Mouse (Mus musculus): ENCODE measurements around the gene Rap1a. TPM values are rescaled to one million over a fixed set of nuclear protein-coding genes. Genes with fewer than 3 reads are reported as not detected.

Rap1a gene
- polyA plus RNA-seq, 1 experiment = 150 TPM

- TF ChIP-seq POLR2A (IDR thresholded peaks at IDR 0.05; ENCODE audit: low read depth, low read length) = no peak
- TF ChIP-seq CTCF (IDR thresholded peaks at IDR 0.05; ENCODE audit: borderline replicate concordance, insufficient read depth, low read length) = no peak
- no peak overlapping the region for H3K27ac ChIP-seq (ENCODE audit: insufficient read depth, low read length)
- H3K4me1 ChIP-seq (ENCODE audit: control insufficient read depth, insufficient read depth, low read length) = no peaks in the 10 kb centered on the region
- H3K4me3 ChIP-seq (ENCODE audit: insufficient read depth, low read length) = no peak overlapping the region
Measured at GRCm38 (mm10) chr3:105770836-105771235, 30.3 kb downstream of the Rap1a start.

DNA sequence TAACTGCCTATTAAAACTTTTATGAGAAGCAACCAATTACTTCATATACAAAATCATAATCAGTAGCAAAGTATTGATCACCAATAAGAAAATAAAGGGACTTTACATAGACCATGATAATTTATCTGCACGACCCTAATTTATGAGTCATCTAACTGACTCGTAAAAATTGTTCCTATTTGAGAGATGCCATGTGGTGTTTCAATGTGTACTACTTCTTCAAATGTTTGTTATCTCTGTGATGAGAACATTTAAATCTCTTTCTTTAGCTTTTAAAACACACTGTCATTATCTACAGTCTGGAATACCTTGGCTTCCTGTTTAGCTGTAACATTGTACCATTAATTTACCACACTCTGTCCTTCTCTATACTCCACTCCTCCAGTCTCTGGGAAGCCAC is 31.8 kb downstream of the Rap1a start:
- TF ChIP-seq CTCF (IDR thresholded peaks at IDR 0.05; ENCODE audit: borderline replicate concordance, insufficient read depth, low read length) = no peak
- Histone ChIP-seq H3K27ac (ENCODE audit: insufficient read depth, low read length) (no peak overlapping the region), H3K4me3 (ENCODE audit: insufficient read depth, low read length) (no peak overlapping the region), H3K4me1 (ENCODE audit: control insufficient read depth, insufficient read depth, low read length) (no peaks in the 10 kb centered on the region)

GRCm38 (mm10) chr3:105768529-105768928 is 32.6 kb downstream of the Rap1a start:
- Histone ChIP-seq H3K27ac (ENCODE audit: insufficient read depth, low read length) (no peak overlapping the region), H3K4me1 (ENCODE audit: control insufficient read depth, insufficient read depth, low read length) (peaks cover under 1% of the 10 kb centered on the region; the same call in 1 of the 2 replicates), H3K4me3 (ENCODE audit: insufficient read depth, low read length) (no peak overlapping the region)
- TF ChIP-seq POLR2A (IDR thresholded peaks at IDR 0.05; ENCODE audit: low read depth, low read length) = no peak
- TF ChIP-seq CTCF (IDR thresholded peaks at IDR 0.05; ENCODE audit: borderline replicate concordance, insufficient read depth, low read length) = no peak

GRCm38 (mm10) chr3:105763132-105763851 is 37.8 kb downstream of the Rap1a start:
- TF ChIP-seq CTCF (IDR thresholded peaks at IDR 0.05; ENCODE audit: borderline replicate concordance, insufficient read depth, low read length) (no peak), POLR2A (IDR thresholded peaks at IDR 0.05; ENCODE audit: low read depth, low read length) (no peak)
- Histone ChIP-seq H3K27ac (ENCODE audit: insufficient read depth, low read length) (no peak overlapping the region), H3K4me1 (ENCODE audit: control insufficient read depth, insufficient read depth, low read length) (peaks cover 4% of the 10 kb centered on the region; the same call in 1 of the 2 replicates), H3K4me3 (ENCODE audit: insufficient read depth, low read length) (no peak overlapping the region)

GRCm38 (mm10) chr3:105760063-105760462 is 41.1 kb downstream of the Rap1a start:
- H3K4me3 ChIP-seq (ENCODE audit: insufficient read depth, low read length) = no peak overlapping the region
- peaks cover 4% of the 10 kb centered on the region; the same call in 1 of the 2 replicates for H3K4me1 ChIP-seq (ENCODE audit: control insufficient read depth, insufficient read depth, low read length)
- H3K27ac ChIP-seq (ENCODE audit: insufficient read depth, low read length) = no peak overlapping the region
- no peak for TF ChIP-seq POLR2A (IDR thresholded peaks at IDR 0.05; ENCODE audit: low read depth, low read length)
- TF ChIP-seq CTCF (IDR thresholded peaks at IDR 0.05; ENCODE audit: borderline replicate concordance, insufficient read depth, low read length) = no peak

DNA sequence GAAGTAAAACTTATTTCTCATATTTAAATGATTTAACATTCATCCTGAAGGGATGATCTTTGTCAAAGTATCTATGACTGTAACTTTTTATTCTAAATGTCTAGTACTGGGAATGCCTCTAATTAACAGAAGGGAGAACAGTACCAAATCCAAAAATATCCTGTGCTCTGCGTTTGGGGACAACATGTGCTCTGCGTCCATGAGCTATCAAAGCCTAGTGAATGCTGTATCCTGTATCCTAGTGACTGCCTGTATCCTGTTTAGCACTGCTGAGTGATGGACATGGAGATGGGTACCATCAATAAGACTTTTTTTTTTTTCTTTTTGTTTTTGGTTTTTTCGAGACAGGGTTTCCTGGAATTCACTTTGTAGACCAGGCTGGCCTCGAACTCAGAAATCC is 42.5 kb downstream of the Rap1a start:
- TF ChIP-seq POLR2A (IDR thresholded peaks at IDR 0.05; ENCODE audit: low read depth, low read length) = no peak
- TF ChIP-seq CTCF (IDR thresholded peaks at IDR 0.05; ENCODE audit: borderline replicate concordance, insufficient read depth, low read length) = no peak
- Histone ChIP-seq H3K27ac (ENCODE audit: insufficient read depth, low read length) (no peak overlapping the region), H3K4me1 (ENCODE audit: control insufficient read depth, insufficient read depth, low read length) (peaks cover 4% of the 10 kb centered on the region; the same call in 1 of the 2 replicates), H3K4me3 (ENCODE audit: insufficient read depth, low read length) (no peak overlapping the region)

DNA sequence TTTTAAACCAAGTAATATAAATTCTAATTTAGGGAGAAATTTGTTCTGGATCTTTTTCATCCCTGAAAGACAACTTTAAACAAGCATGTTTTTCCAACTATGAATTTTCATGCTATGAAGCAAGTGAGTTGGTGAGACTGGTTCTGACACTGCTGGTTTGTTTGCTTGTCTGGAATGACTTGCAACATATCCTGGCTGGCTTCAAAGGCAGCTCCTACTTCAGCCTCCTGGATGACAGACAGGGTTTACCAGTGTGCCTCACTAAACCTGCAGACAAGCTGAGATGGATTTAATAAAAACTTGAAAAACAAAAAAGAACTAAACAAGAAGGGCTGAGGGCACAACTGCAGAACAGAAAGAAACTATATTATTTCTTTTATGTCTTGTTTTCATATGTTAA is 43.0 kb downstream of the Rap1a start:
- TF ChIP-seq CTCF (IDR thresholded peaks at IDR 0.05; ENCODE audit: borderline replicate concordance, insufficient read depth, low read length) = no peak
- TF ChIP-seq POLR2A (IDR thresholded peaks at IDR 0.05; ENCODE audit: low read depth, low read length) = no peak
- no peak overlapping the region for H3K4me3 ChIP-seq (ENCODE audit: insufficient read depth, low read length)
- no peaks in the 10 kb centered on the region for H3K4me1 ChIP-seq (ENCODE audit: control insufficient read depth, insufficient read depth, low read length)
- no peak overlapping the region for H3K27ac ChIP-seq (ENCODE audit: insufficient read depth, low read length)

- Histone ChIP-seq H3K4me1 (ENCODE audit: control insufficient read depth, insufficient read depth, low read length) (no peaks in the 10 kb centered on the region), H3K27ac (ENCODE audit: insufficient read depth, low read length) (no peak overlapping the region), H3K4me3 (ENCODE audit: insufficient read depth, low read length) (no peak overlapping the region)
- TF ChIP-seq POLR2A (IDR thresholded peaks at IDR 0.05; ENCODE audit: low read depth, low read length) (no peak), CTCF (IDR thresholded peaks at IDR 0.05; ENCODE audit: borderline replicate concordance, insufficient read depth, low read length) (no peak)
Measured at GRCm38 (mm10) chr3:105757323-105758083, 43.6 kb downstream of the Rap1a start.

DNA sequence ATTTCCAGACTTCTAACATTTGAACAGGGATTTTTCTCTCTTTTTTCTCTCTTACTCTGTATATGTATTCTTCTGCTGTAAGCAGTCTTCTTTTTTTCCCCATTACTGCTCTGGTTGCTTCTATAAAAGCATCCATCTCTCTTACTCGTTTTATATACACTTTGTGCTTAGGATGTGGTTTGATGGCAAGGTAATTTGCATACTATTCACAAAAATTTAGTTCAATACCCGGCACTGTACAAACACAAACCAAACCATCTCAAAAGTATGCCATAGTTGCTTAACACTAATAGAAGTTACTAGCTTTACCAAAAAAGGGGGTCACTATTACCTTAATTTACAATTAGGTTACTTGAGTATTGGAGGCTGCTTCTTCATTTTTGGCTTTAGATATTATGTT is 44.6 kb downstream of the Rap1a start:
- TF ChIP-seq CTCF (IDR thresholded peaks at IDR 0.05; ENCODE audit: borderline replicate concordance, insufficient read depth, low read length) = no peak
- no peak for TF ChIP-seq POLR2A (IDR thresholded peaks at IDR 0.05; ENCODE audit: low read depth, low read length)
- Histone ChIP-seq H3K4me3 (ENCODE audit: insufficient read depth, low read length) (no peak overlapping the region), H3K27ac (ENCODE audit: insufficient read depth, low read length) (no peak overlapping the region), H3K4me1 (ENCODE audit: control insufficient read depth, insufficient read depth, low read length) (no peaks in the 10 kb centered on the region)

GRCm38 (mm10) chr3:105755123-105755522 is 46.0 kb downstream of the Rap1a start:
- TF ChIP-seq CTCF (IDR thresholded peaks at IDR 0.05; ENCODE audit: borderline replicate concordance, insufficient read depth, low read length) = no peak
- no peak for TF ChIP-seq POLR2A (IDR thresholded peaks at IDR 0.05; ENCODE audit: low read depth, low read length)
- H3K27ac ChIP-seq (ENCODE audit: insufficient read depth, low read length) = no peak overlapping the region
- H3K4me1 ChIP-seq (ENCODE audit: control insufficient read depth, insufficient read depth, low read length) = no peaks in the 10 kb centered on the region
- no peak overlapping the region for H3K4me3 ChIP-seq (ENCODE audit: insufficient read depth, low read length)

Data from embryonic fibroblast, embryonic 13.5 days (primary cell).